Mouse (Mus musculus) heart, adult 2 months (tissue): Measurements from ENCODE around the gene Hoxb8.

ENCODE experiments used
- CTCF ChIP-seq: fragments of 200-600 bp; IDR thresholded peaks from 2 replicates; pipeline ENCODE4 v1.8.1; 2022; ENCODE audit warnings: antibody characterized with exemption, mild to moderate bottlenecking, moderate library complexity
- EP300 ChIP-seq: fragments of 200-500 bp; IDR thresholded peaks from 2 replicates; pipeline ENCODE4 v1.6.1; 2011; ENCODE audit warnings: low read depth, low read length, control low read depth; ENCODE audit not compliant: insufficient read depth
- POLR2A ChIP-seq: fragments of 200-500 bp; IDR thresholded peaks from 2 replicates; pipeline ENCODE4 v1.6.1; 2011; ENCODE audit warnings: mild to moderate bottlenecking, low read depth, low read length, control low read depth; ENCODE audit not compliant: insufficient read depth

- TF ChIP-seq CTCF = no peak
- TF ChIP-seq EP300 = no peak
- no peak for TF ChIP-seq POLR2A
Observed at GRCm38 (mm10) chr11:96320688-96321087, 39.0 kb downstream of the Hoxb8 start.
